Mouse (Mus musculus) B cell, adult (primary cell): ENCODE data around the gene Rdx. TPM values are rescaled to one million over a fixed set of nuclear protein-coding genes. Genes with fewer than 3 reads are reported as not detected.

Experiments
- total RNA-seq: library from RNA; stranded (reverse); gene quantifications from 4 replicates; pipeline ENCODE4 v1.2.4, GENCODE M21; 2023; ENCODE audit not compliant: inconsistent age

The Rdx gene
- total RNA-seq = 72.7 to 77.6 TPM (median 74.3 TPM) in 4 replicates

GRCm38 (mm10) chr9:52047129-52047820 is at the start of gene Rdx:
Gene Rdx (plus strand): TSS chr9:52047173.

Other genes starting within 250 kb of the Rdx start
- gene Fdx1, start 83.6 kb upstream of the Rdx start, total RNA-seq = 6.7 to 10.2 TPM (median 8.3 TPM) in 4 replicates
- 15.1 to 18.8 TPM (median 16.6 TPM) in 4 replicates for gene Zc3h12c, start 121.4 kb downstream of the Rdx start, total RNA-seq